Mouse (Mus musculus): ENCODE data around the gene Psd. TPM values are rescaled to one million over a fixed set of nuclear protein-coding genes. Genes with fewer than 3 reads are reported as not detected.

Gene Psd
- polyA plus RNA-seq, 1 experiment, result 659 TPM

GRCm38 (mm10) chr19:46282081-46282849 lies 44.7 kb downstream of the Psd start:
- no peak for DNase-seq (ENCODE audit: extremely low spot score in 1 of 2, low spot score in 1 of 2)

GRCm38 (mm10) chr19:46275307-46275706 lies 51.6 kb downstream of the Psd start:
- DNase-seq (ENCODE audit: extremely low spot score in 1 of 2, low spot score in 1 of 2), result no peak

- no peak for DNase-seq (ENCODE audit: extremely low spot score in 1 of 2, low spot score in 1 of 2)
These were observed 62.2 kb downstream of the Psd start for GRCm38 (mm10) chr19:46264762-46265161.

Other genes starting within 250 kb of the Psd start
- gene Elovl3, start 195.3 kb downstream of the Psd start, polyA plus RNA-seq (2012; rRNA removed), result not detected in 2 replicates
- gene Pitx3, start 178.8 kb downstream of the Psd start, polyA plus RNA-seq (2012; rRNA removed), result 0.16 and 0.21 TPM in 2 replicates
- gene Gbf1, start 174.6 kb downstream of the Psd start, polyA plus RNA-seq (2012; rRNA removed), result 67.0 and 69.7 TPM in 2 replicates
- gene Nfkb2, start 22.8 kb downstream of the Psd start, polyA plus RNA-seq (2012; rRNA removed), result 2.9 and 3.1 TPM in 2 replicates
- gene Fbxl15, start 1.0 kb upstream of the Psd start, polyA plus RNA-seq (2012; rRNA removed), result 33.2 and 36.5 TPM in 2 replicates
- 226 and 229 TPM in 2 replicates for gene Cuedc2, start 11.5 kb upstream of the Psd start, polyA plus RNA-seq (2012; rRNA removed)
- 30.4 and 39.6 TPM in 2 replicates for gene Mfsd13a, start 14.0 kb upstream of the Psd start, polyA plus RNA-seq (2012; rRNA removed)
- gene 2310034G01Rik, start 23.1 kb upstream of the Psd start, polyA plus RNA-seq (2012; rRNA removed), result 1.8 and 2.1 TPM in 2 replicates
- 173 and 175 TPM in 2 replicates for gene Actr1a, start 68.6 kb upstream of the Psd start, polyA plus RNA-seq (2012; rRNA removed)
- 10.5 and 12.4 TPM in 2 replicates for gene Sufu, start 69.7 kb upstream of the Psd start, polyA plus RNA-seq (2012; rRNA removed)
- 58.6 and 60.6 TPM in 2 replicates for gene Trim8, start 174.5 kb upstream of the Psd start, polyA plus RNA-seq (2012; rRNA removed)
- 249 and 253 TPM in 2 replicates for gene Arl3, start 246.0 kb upstream of the Psd start, polyA plus RNA-seq (2012; rRNA removed)
- gene Sfxn2, start 246.2 kb upstream of the Psd start, polyA plus RNA-seq (2012; rRNA removed), result 6.0 and 7.5 TPM in 2 replicates